13 mouse cellular contexts compared by ENCODE assay signal in the genomic region with DNA sequence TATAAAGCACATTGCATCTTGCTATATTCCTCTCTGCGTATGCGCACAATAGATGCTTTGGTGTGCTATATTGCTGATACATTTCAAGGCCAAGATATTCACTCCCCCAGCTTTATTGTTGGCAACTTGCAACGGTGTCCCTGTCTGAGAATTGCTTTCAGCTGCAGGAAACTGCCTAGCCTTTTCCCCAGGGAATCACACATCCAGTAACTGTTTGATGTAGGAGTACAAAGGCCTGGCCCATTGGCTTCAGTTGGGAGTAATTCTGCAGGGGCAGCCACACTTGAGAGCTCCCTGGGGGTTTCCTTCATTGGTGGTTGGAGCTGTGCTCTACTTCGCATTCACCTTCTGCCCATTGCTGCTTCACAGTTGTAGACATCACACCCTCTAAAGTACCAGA.
A peak's percentile ranks its signal among the peaks of the same experiment; 100 is the strongest.
DNase-seq lines count a peak whose midpoint lies in the region; ATAC-seq lines count a peak whose summit lies in the region.
"Had no signal": no experiment of that assay in that cellular context is flagged by ENCODE, and none has a peak within 500 bp of the region (broad histone marks: within the 10 kb centered on the region; RNA-seq: fewer than 3 reads in every experiment).

No protein-coding gene starts in this region.

- H3K4me3 ChIP-seq in heart, embryonic 12.5 days, result no peak overlapping the region
- no peak overlapping the region for H3K4me3 ChIP-seq in neural tube, embryonic 11.5 days (ENCODE audit: low read depth, low read length)

- no peaks in the 10 kb centered on the region for H3K27me3 ChIP-seq in heart, embryonic 12.5 days (replicated peaks)
- H3K27me3 ChIP-seq in neural tube, embryonic 11.5 days (ENCODE audit: control insufficient read depth, insufficient read depth, low read length), result no peaks in the 10 kb centered on the region
- H3K27me3 ChIP-seq: Patski had no signal

- DNase-seq in heart, adult 18-20 months, result peak; percentile 21 to 63
- peak; percentile 52 for DNase-seq in embryo, embryonic 11 days
- peak; percentile 1 for DNase-seq in heart, postnatal 25 days (ENCODE audit: low spot score)
- peak; percentile 52 for DNase-seq in neural tube, embryonic 11.5 days (ENCODE audit: low spot score)
- no peak for DNase-seq in left cerebral cortex, adult 18-20 months (ENCODE audit: low spot score in 2 of 2)
- no peak for DNase-seq in natural killer cell, adult 2 months (ENCODE audit: low spot score in 2 of 2)
- no peak for DNase-seq in kidney, adult 18-20 months
- DNase-seq: cerebellum, postnatal 10 days; gastrocnemius, postnatal 25 days had no signal

- H3K9me3 ChIP-seq in heart, embryonic 12.5 days (replicated peaks), result no peaks in the 10 kb centered on the region
- no peaks in the 10 kb centered on the region for H3K9me3 ChIP-seq in neural tube, embryonic 11.5 days (ENCODE audit: control insufficient read depth, low read length)

- ATAC-seq in heart, embryonic 12.5 days (ENCODE audit: insufficient number of reproducible peaks, low FRiP score), result no peak
- peak; percentile 64 for ATAC-seq in neural tube, embryonic 11.5 days (ENCODE audit: insufficient read depth, low FRiP score, low TSS enrichment)
- ATAC-seq: inflammation-experienced regulatory T-cells, adult 6 months; Patski had no signal

- H3K9ac ChIP-seq in heart, embryonic 12.5 days, result no peak overlapping the region
- H3K9ac ChIP-seq in neural tube, embryonic 11.5 days (ENCODE audit: low read length), result no peak overlapping the region

- no peaks in the 10 kb centered on the region for H3K36me3 ChIP-seq in heart, embryonic 12.5 days
- H3K36me3 ChIP-seq in neural tube, embryonic 11.5 days (ENCODE audit: control insufficient read depth, insufficient read depth, low read length), result no peaks in the 10 kb centered on the region

- H3K27ac ChIP-seq in heart, embryonic 12.5 days (ENCODE audit: poor library complexity, severe bottlenecking), result no peak overlapping the region
- H3K27ac ChIP-seq in neural tube, embryonic 11.5 days (ENCODE audit: low read depth, low read length), result no peak overlapping the region
- H3K27ac ChIP-seq: macrophage had no signal

- intact Hi-C loops in heart, postnatal 25 days (cut with DNase I), result loop anchor here (5.0 to 10.0 kb wide), 2 partner anchors 56 to 127 kb away; no protein-coding TSS in a partner anchor

- no peak overlapping the region for H3K4me2 ChIP-seq in heart, embryonic 12.5 days
- H3K4me2 ChIP-seq in neural tube, embryonic 11.5 days (ENCODE audit: low read depth), result no peak overlapping the region

- 53% methylated on average over 4 of the region's 4 CpGs for WGBS in heart, embryonic 12.5 days
- 42% methylated on average over 4 of the region's 4 CpGs for WGBS in neural tube, embryonic 11.5 days

- H3K4me1 ChIP-seq in heart, embryonic 12.5 days (replicated peaks), result no peaks in the 10 kb centered on the region
- H3K4me1 ChIP-seq in neural tube, embryonic 11.5 days (ENCODE audit: control insufficient read depth, insufficient read depth, low read length), result peaks cover 9% of the 10 kb centered on the region; the same call in 1 of the 2 replicates

Comparison
In these comparisons a context has a peak if more than half of its experiments do, and no peak if none do; other contexts are left out.
1. DNase-seq: peak in heart, adult 18-20 months (2 of 2), embryo, embryonic 11 days (single experiment), heart, postnatal 25 days (single experiment) and neural tube, embryonic 11.5 days (single experiment); none in left cerebral cortex, adult 18-20 months (0 of 2), natural killer cell, adult 2 months (0 of 2) and kidney, adult 18-20 months (single experiment).